Mouse (Mus musculus): ENCODE results near the gene Gpr84. TPM values are rescaled to one million over a fixed set of nuclear protein-coding genes. Genes with fewer than 3 reads are reported as not detected.

Gpr84 gene
- total RNA-seq, 4 experiments from 2014 or later, result 0.76 to 6.8 (median 2.8) TPM

GRCm38 (mm10) chr15:103307125-103307524 lies 3.3 kb downstream of the Gpr84 start:
- peak; percentile 78 to 97 for DNase-seq (ENCODE audit: low spot score in 2 of 2)

DNA sequence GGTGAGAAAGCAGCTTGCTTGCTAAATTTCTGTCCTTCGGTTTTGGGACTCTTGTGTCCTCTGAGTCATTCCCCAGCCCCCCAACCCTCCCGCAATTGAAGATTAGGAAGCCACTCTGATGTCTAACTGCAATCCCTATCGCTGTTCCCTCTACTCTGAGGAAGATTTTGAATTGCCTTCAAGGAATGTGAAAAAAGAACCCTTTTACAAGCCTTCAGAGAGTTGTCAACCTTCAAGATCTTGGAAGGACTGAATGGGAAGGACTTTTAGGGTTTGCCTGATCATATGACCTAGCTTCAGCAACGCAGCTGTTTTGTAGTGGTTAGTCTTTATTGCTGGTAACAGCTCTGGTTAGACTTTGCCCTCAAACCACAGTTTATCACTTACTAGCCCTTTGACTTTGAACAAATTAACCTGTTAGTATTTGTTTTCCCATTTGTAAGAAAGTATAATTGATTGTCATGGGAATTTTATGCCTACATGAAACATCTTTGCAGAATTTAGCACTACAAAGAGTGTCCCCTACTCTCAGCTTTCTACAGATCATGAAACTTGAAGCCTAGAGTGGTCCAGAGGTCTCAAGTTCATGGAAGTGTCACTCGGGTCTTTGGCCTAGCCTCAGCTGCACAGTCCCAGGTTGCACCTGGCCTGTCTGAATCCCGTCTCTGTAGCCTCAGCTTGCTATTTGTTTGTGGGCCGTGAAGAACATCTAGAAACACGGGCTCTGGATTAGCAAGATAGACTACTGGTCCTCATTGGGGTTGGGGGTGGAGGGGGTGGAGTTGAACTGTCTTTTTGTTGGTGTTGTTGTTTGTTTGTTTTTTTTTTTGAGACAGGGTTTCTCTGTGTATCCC lies 4.4 kb downstream of the Gpr84 start:
- no peak for DNase-seq (ENCODE audit: low spot score in 2 of 2)

- DNase-seq (ENCODE audit: low spot score in 2 of 2), result peak; percentile 87 to 99
Measured at GRCm38 (mm10) chr15:103305070-103305678, 5.2 kb downstream of the Gpr84 start.

GRCm38 (mm10) chr15:103304616-103304969 lies 5.8 kb downstream of the Gpr84 start:
- DNase-seq (ENCODE audit: low spot score in 2 of 2), result no peak

- DNase-seq (ENCODE audit: low spot score in 2 of 2), result no peak
Measured at GRCm38 (mm10) chr15:103303916-103304615, 6.3 kb downstream of the Gpr84 start.

GRCm38 (mm10) chr15:103302341-103303021 lies 7.9 kb downstream of the Gpr84 start:
- no peak for DNase-seq (ENCODE audit: low spot score in 2 of 2)

- DNase-seq (ENCODE audit: low spot score in 2 of 2), result no peak
Measured at GRCm38 (mm10) chr15:103301547-103302340, 8.7 kb downstream of the Gpr84 start.

DNA sequence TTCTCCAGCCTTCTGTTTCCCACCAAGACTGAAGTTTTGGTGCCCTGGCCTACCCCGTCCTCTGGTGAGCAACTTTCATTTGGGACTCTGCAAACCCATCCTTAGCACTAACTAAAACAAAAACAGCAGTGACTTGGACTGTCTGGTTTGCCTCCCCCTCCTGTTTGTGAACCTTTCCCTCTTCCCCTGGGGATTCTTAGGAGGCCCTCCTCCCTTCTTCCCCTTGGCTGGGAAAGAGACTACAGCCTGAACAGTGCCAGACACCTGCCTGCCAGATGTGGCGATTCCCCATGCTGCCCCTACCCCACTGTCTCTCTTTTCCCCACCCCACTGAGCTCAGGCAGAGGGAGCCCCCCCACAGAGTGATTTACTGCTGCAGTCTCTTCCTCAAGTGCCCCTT lies 9.4 kb downstream of the Gpr84 start:
- no peak for DNase-seq (ENCODE audit: low spot score in 2 of 2)

GRCm38 (mm10) chr15:103300560-103300959 lies 9.9 kb downstream of the Gpr84 start:
- no peak for DNase-seq (ENCODE audit: low spot score in 2 of 2)

DNA sequence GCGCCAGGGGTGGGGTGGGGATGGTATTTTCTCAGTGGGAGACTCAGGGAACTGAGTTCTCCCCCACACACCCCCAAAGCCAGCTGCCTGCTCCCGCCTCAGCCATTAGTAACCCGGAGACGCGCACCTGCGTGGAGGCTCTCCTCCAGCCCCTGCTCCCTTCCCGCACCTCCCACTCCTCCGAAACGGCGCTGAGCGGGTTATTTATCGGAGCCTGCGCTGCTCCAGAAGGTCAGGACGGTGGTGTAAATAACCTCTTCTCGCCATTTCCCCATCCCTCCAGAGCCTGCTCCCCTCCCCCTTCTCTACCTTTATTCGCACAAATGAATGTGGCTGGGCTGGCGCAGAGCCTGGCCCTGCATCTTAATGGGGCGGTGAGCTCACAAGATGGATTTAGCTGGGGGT lies 10.3 kb downstream of the Gpr84 start:
- DNase-seq (ENCODE audit: low spot score in 2 of 2), result peak in 1 of 2 experiments; percentile 69

DNA sequence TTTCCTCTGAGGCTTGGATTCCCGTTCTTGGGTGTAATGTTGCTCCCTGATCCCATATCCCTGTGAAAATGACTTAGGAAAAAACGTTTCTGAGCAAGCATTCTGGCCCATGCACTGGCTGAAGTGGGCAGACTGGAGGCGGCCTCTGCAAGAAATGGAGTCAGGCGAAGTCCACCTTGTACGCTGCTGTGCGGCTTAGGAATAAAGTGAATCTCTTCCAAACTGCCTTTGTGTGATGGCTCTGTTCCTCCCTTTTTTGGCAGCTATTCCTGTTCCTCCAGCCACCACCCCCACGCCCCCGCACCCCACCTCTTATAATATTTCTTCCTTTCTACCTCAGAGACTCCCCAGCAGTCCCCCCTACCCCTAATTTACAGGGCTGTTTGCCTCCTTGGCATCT lies 10.8 kb downstream of the Gpr84 start:
- no peak for DNase-seq (ENCODE audit: low spot score in 2 of 2)

DNA sequence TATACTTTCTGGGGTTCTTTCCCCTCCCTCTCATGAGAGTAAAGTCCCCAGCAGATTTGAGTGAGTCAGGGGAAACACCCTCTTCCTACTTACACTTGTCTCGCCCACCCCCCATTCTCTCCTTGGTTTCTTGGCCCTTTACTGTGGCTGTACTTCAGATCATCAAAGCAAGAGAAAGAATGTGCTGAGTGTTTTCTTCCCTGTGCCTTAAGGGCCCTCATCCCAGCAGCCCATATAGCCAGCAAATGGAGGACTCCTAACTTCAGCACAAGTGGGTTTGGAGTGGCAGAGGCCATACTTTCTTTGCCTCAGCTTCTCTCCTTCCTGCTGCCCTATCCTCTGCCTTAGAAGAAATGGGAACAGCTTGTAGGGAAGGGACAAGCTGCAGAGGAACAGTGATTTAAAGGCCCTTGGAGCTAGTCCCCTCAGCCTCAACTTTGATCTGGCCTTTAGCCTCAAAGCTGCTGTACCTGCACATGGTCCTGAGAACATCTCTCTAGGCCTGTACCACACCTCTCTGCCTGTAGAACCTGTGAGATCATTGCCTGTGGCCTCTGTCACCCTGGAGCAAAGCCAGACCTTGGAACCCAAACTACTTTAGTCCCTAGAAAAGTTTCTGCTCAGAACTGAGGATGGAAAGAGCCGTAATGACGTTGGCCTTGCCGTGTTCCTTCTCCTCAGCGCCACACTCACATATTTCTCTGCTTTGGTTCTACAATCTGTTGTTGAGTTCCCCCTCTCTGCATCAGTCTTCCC lies 11.4 kb downstream of the Gpr84 start:
- DNase-seq (ENCODE audit: low spot score in 2 of 2), result no peak

- no peak for DNase-seq (ENCODE audit: low spot score in 2 of 2)
Measured at GRCm38 (mm10) chr15:103298026-103298425, 12.4 kb downstream of the Gpr84 start.

- no peak for DNase-seq (ENCODE audit: low spot score in 2 of 2)
Measured at GRCm38 (mm10) chr15:103297313-103297712, 13.1 kb downstream of the Gpr84 start.

DNA sequence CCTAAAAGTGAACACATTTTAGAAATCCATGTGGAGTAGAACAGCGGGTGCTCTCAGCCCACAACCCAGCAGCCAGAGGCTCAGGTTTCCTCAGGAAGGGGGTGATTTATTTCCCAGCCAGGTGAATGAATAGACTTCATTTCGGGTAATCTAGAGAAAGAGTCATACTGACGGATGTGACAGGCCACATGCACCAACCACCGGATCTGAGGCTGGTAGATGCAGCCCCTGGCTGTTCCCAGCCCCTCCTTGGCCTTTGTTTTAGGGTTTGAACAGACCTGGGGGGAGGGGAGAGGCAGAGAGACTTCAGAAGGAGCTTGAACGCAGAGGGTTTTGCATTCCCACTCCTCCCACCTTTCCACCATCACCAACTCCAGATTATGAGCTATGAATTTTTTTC lies 14.6 kb downstream of the Gpr84 start:
- no peak for DNase-seq (ENCODE audit: low spot score in 2 of 2)

DNA sequence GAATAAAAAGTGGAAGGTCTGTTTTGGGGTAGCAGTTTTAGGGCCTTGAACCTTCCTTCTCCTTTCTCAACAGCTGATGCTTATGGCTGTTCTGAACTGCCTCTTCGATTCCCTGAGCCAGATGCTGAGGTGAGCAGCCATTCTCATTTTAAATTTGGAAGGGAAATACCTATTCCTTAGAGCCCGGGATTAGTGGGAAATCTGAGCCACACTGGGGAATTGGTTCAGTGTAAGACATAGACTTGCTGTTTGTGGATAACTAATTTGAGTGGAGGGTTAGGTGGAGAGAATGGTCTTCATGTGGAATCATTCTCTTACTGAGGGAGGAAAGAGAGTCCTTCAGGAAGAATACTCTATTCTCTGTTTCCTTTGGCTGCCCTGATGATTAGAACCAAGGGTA lies 15.8 kb downstream of the Gpr84 start:
- no peak for DNase-seq (ENCODE audit: low spot score in 2 of 2)

- DNase-seq (ENCODE audit: low spot score in 2 of 2), result no peak
Measured at GRCm38 (mm10) chr15:103293375-103293774, 17.0 kb downstream of the Gpr84 start.

- no peak for DNase-seq (ENCODE audit: low spot score in 2 of 2)
Measured at GRCm38 (mm10) chr15:103292673-103293345, 17.6 kb downstream of the Gpr84 start.

DNA sequence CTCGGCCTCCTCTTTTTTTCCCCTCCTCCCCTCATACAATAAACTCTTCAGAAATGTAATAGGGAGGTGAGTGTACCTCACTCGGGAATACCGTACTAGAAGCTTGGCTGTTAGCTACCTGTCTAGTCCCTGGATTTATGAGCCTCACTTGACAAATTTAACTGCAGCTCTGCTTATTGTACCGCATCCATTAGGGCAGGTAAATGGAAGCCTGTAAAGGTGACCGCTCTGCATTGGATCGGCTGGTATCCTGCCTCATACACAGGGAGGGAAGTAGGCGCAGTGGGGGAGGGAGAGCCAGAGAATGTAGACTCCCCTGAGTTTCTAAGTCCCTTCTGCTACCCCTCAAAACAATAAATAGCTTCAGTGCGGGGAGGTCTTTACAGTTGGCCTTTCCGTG lies 19.6 kb downstream of the Gpr84 start:
- no peak for DNase-seq (ENCODE audit: low spot score in 2 of 2)

DNA sequence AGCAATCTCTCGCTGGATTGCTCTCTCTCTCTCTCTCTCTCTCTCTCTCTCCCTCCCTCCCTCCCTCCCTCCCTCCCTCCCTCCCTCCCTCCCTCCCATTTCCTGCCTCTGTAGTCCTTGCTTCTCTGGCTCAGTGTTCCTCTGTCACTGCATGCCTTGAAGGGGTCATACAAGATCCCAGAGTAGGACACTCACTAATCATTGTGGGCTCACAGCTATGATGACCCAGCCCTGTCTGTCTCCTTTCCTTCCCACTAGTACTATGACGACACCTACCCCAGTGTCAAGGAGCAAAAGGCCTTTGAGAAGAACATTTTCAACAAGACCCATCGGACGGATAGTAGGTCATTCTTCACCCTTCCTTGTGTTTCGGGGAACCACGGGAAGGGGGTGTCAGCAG lies 20.0 kb downstream of the Gpr84 start:
- no peak for DNase-seq (ENCODE audit: low spot score in 2 of 2)

Measured in left cerebral cortex, adult 8-10 months (tissue).